Mouse (Mus musculus): ENCODE data around the gene Fbxl14. TPM values are rescaled to one million over a fixed set of nuclear protein-coding genes. Genes with fewer than 3 reads are reported as not detected.

Fbxl14 gene
- polyA plus RNA-seq, 1 experiment from 2014 or later, result 4.3 TPM

GRCm38 (mm10) chr6:119502031-119502430 lies 22.6 kb downstream of the Fbxl14 start:
- Histone ChIP-seq H3K4me3 (replicated peaks) (no peak overlapping the region), H3K27ac (replicated peaks) (no peak overlapping the region), H3K9ac (no peak overlapping the region), H3K4me1 (peaks cover 24% of the 10 kb centered on the region), H3K27me3 (no peaks in the 10 kb centered on the region), H3K4me2 (replicated peaks) (no peak overlapping the region), H3K36me3 (no peaks in the 10 kb centered on the region), H3K9me3 (replicated peaks) (no peaks in the 10 kb centered on the region)
- WGBS, result 49% methylated on average over 9 of the region's 9 CpGs
- ATAC-seq (ENCODE audit: insufficient number of reproducible peaks, low FRiP score, low TSS enrichment, low read depth), result no peak

GRCm38 (mm10) chr6:119504756-119505155 lies 25.3 kb downstream of the Fbxl14 start:
- no peak overlapping the region for H3K27ac ChIP-seq (replicated peaks)
- no peaks in the 10 kb centered on the region for H3K27me3 ChIP-seq
- no peak overlapping the region for H3K4me3 ChIP-seq (replicated peaks)
- H3K4me2 ChIP-seq (replicated peaks), result no peak overlapping the region
- ATAC-seq (ENCODE audit: insufficient number of reproducible peaks, low FRiP score, low TSS enrichment, low read depth), result no peak
- H3K9ac ChIP-seq, result no peak overlapping the region
- no peaks in the 10 kb centered on the region for H3K9me3 ChIP-seq (replicated peaks)
- peaks cover 9% of the 10 kb centered on the region for H3K4me1 ChIP-seq
- no peaks in the 10 kb centered on the region for H3K36me3 ChIP-seq
- WGBS, result 80% methylated on average over 8 of the region's 8 CpGs

- Histone ChIP-seq H3K27ac (replicated peaks) (no peak overlapping the region), H3K4me2 (replicated peaks) (no peak overlapping the region), H3K36me3 (no peaks in the 10 kb centered on the region), H3K9me3 (replicated peaks) (no peaks in the 10 kb centered on the region), H3K9ac (no peak overlapping the region), H3K27me3 (no peaks in the 10 kb centered on the region), H3K4me3 (replicated peaks) (no peak overlapping the region), H3K4me1 (peaks cover 5% of the 10 kb centered on the region; the same call in 1 of the 2 replicates)
- no peak for ATAC-seq (ENCODE audit: insufficient number of reproducible peaks, low FRiP score, low TSS enrichment, low read depth)
- 83% methylated on average over 9 of the region's 9 CpGs for WGBS
Measured at GRCm38 (mm10) chr6:119505525-119506225, 26.2 kb downstream of the Fbxl14 start.

GRCm38 (mm10) chr6:119508221-119508620 lies 28.8 kb downstream of the Fbxl14 start:
- Histone ChIP-seq H3K9me3 (replicated peaks) (no peaks in the 10 kb centered on the region), H3K36me3 (no peaks in the 10 kb centered on the region), H3K9ac (no peak overlapping the region), H3K27ac (replicated peaks) (no peak overlapping the region), H3K4me3 (replicated peaks) (no peak overlapping the region), H3K27me3 (no peaks in the 10 kb centered on the region), H3K4me1 (no peaks in the 10 kb centered on the region), H3K4me2 (replicated peaks) (no peak overlapping the region)
- WGBS, result 95% methylated on average over 6 of the region's 6 CpGs
- no peak for ATAC-seq (ENCODE audit: insufficient number of reproducible peaks, low FRiP score, low TSS enrichment, low read depth)

GRCm38 (mm10) chr6:119508634-119509375 lies 29.3 kb downstream of the Fbxl14 start:
- WGBS, result 76% methylated on average over 10 of the region's 10 CpGs

GRCm38 (mm10) chr6:119509437-119510037 lies 30.1 kb downstream of the Fbxl14 start:
- H3K9ac ChIP-seq, result no peak overlapping the region
- H3K4me2 ChIP-seq (replicated peaks), result no peak overlapping the region
- peaks cover 11% of the 10 kb centered on the region for H3K4me1 ChIP-seq
- ATAC-seq (ENCODE audit: insufficient number of reproducible peaks, low FRiP score, low TSS enrichment, low read depth), result no peak
- no peaks in the 10 kb centered on the region for H3K36me3 ChIP-seq
- no peaks in the 10 kb centered on the region for H3K9me3 ChIP-seq (replicated peaks)
- H3K27ac ChIP-seq (replicated peaks), result no peak overlapping the region
- 82% methylated on average over 13 of the region's 13 CpGs for WGBS
- H3K27me3 ChIP-seq, result no peaks in the 10 kb centered on the region
- H3K4me3 ChIP-seq (replicated peaks), result no peak overlapping the region

More at GRCm38 (mm10) chr6:119508634-119509375, 29.3 kb downstream of the Fbxl14 start:
- Histone ChIP-seq H3K4me1 (peaks cover 3% of the 10 kb centered on the region; the same call in 1 of the 2 replicates), H3K27ac (replicated peaks) (no peak overlapping the region), H3K27me3 (no peaks in the 10 kb centered on the region), H3K4me3 (replicated peaks) (no peak overlapping the region), H3K36me3 (no peaks in the 10 kb centered on the region), H3K9ac (no peak overlapping the region), H3K4me2 (replicated peaks) (no peak overlapping the region), H3K9me3 (replicated peaks) (no peaks in the 10 kb centered on the region)
- no peak for ATAC-seq (ENCODE audit: insufficient number of reproducible peaks, low FRiP score, low TSS enrichment, low read depth)

GRCm38 (mm10) chr6:119512701-119513100 lies 33.2 kb downstream of the Fbxl14 start:
- Histone ChIP-seq H3K4me1 (peaks cover 12% of the 10 kb centered on the region), H3K9ac (no peak overlapping the region), H3K27ac (replicated peaks) (no peak overlapping the region), H3K4me2 (replicated peaks) (no peak overlapping the region), H3K4me3 (replicated peaks) (no peak overlapping the region), H3K9me3 (replicated peaks) (no peaks in the 10 kb centered on the region), H3K27me3 (no peaks in the 10 kb centered on the region), H3K36me3 (no peaks in the 10 kb centered on the region)
- 87% methylated on average over 11 of the region's 11 CpGs for WGBS
- no peak for ATAC-seq (ENCODE audit: insufficient number of reproducible peaks, low FRiP score, low TSS enrichment, low read depth)

- no peak for ATAC-seq (ENCODE audit: insufficient number of reproducible peaks, low FRiP score, low TSS enrichment, low read depth)
- WGBS, result 69% methylated on average over 5 of the region's 5 CpGs
- H3K9me3 ChIP-seq (replicated peaks), result no peaks in the 10 kb centered on the region
Measured at GRCm38 (mm10) chr6:119513452-119513851, 34.0 kb downstream of the Fbxl14 start.

GRCm38 (mm10) chr6:119514085-119514484 lies 34.6 kb downstream of the Fbxl14 start:
- H3K4me2 ChIP-seq (replicated peaks), result no peak overlapping the region
- ATAC-seq (ENCODE audit: insufficient number of reproducible peaks, low FRiP score, low TSS enrichment, low read depth), result no peak
- WGBS, result 72% methylated on average over 7 of the region's 7 CpGs
- no peaks in the 10 kb centered on the region for H3K27me3 ChIP-seq
- H3K9ac ChIP-seq, result no peak overlapping the region
- peaks cover 12% of the 10 kb centered on the region for H3K4me1 ChIP-seq
- no peaks in the 10 kb centered on the region for H3K9me3 ChIP-seq (replicated peaks)
- no peak overlapping the region for H3K4me3 ChIP-seq (replicated peaks)
- H3K27ac ChIP-seq (replicated peaks), result no peak overlapping the region
- H3K36me3 ChIP-seq, result no peaks in the 10 kb centered on the region

More at GRCm38 (mm10) chr6:119513452-119513851, 34.0 kb downstream of the Fbxl14 start:
- no peaks in the 10 kb centered on the region for H3K27me3 ChIP-seq
- H3K36me3 ChIP-seq, result no peaks in the 10 kb centered on the region
- H3K4me1 ChIP-seq, result peaks cover 12% of the 10 kb centered on the region
- no peak overlapping the region for H3K27ac ChIP-seq (replicated peaks)
- no peak overlapping the region for H3K4me3 ChIP-seq (replicated peaks)
- no peak overlapping the region for H3K9ac ChIP-seq
- H3K4me2 ChIP-seq (replicated peaks), result no peak overlapping the region

GRCm38 (mm10) chr6:119520731-119521130 lies 41.3 kb downstream of the Fbxl14 start:
- H3K36me3 ChIP-seq, result no peaks in the 10 kb centered on the region
- H3K9ac ChIP-seq, result no peak overlapping the region
- ATAC-seq (ENCODE audit: insufficient number of reproducible peaks, low FRiP score, low TSS enrichment, low read depth), result no peak
- H3K27me3 ChIP-seq, result no peaks in the 10 kb centered on the region
- H3K27ac ChIP-seq (replicated peaks), result no peak overlapping the region
- WGBS, result 37% methylated on average over 9 of the region's 9 CpGs
- H3K4me3 ChIP-seq (replicated peaks), result no peak overlapping the region
- H3K4me2 ChIP-seq (replicated peaks), result no peak overlapping the region
- H3K9me3 ChIP-seq (replicated peaks), result no peaks in the 10 kb centered on the region
- H3K4me1 ChIP-seq, result peaks cover 12% of the 10 kb centered on the region; the same call in 1 of the 2 replicates

GRCm38 (mm10) chr6:119521482-119521900 lies 42.0 kb downstream of the Fbxl14 start:
- H3K9me3 ChIP-seq (replicated peaks), result no peaks in the 10 kb centered on the region
- no peaks in the 10 kb centered on the region for H3K27me3 ChIP-seq
- peaks cover 12% of the 10 kb centered on the region; the same call in 1 of the 2 replicates for H3K4me1 ChIP-seq
- no peak overlapping the region for H3K4me2 ChIP-seq (replicated peaks)
- no peaks in the 10 kb centered on the region for H3K36me3 ChIP-seq
- H3K27ac ChIP-seq (replicated peaks), result no peak overlapping the region
- H3K9ac ChIP-seq, result no peak overlapping the region
- H3K4me3 ChIP-seq (replicated peaks), result no peak overlapping the region
- WGBS, result 65% methylated on average over 3 of the region's 3 CpGs
- no peak for ATAC-seq (ENCODE audit: insufficient number of reproducible peaks, low FRiP score, low TSS enrichment, low read depth)

Data from embryonic facial prominence, embryonic 15.5 days (tissue).